Mouse (Mus musculus) midbrain, embryonic 16.5 days (tissue): ENCODE measurements around the gene Kctd3. TPM values are rescaled to one million over a fixed set of nuclear protein-coding genes. Genes with fewer than 3 reads are reported as not detected.
"Not testable (repeated sequence)": the region's sequence is repeated elsewhere in the genome, so short reads cannot be mapped to it uniquely, and the experiment has no call there.

Source experiments
- ATAC-seq: fragments of 200-750 bp; cut with Nextera tagmentation; 2 replicates; pipeline ENCODE4 v1.8.0; 2017; ENCODE audit warnings: moderate TSS enrichment
- H3K27ac ChIP-seq: fragments of 300-500 bp; sonication (generic); 2 replicates; pipeline ENCODE4 v1.5.1; 2014; ENCODE audit warnings: mild to moderate bottlenecking, low read length, mixed read lengths
- H3K27me3 ChIP-seq: fragments of 300-500 bp; sonication (generic); 2 replicates; pipeline ENCODE4 v1.6.1; 2014; ENCODE audit warnings: low read depth, low read length, mixed read lengths; ENCODE audit not compliant: control insufficient read depth, insufficient read depth
- H3K36me3 ChIP-seq: fragments of 300-500 bp; sonication (generic); 2 replicates; pipeline ENCODE4 v1.6.1; 2014; ENCODE audit warnings: mild to moderate bottlenecking, low read length, moderate library complexity, mixed read lengths; ENCODE audit not compliant: control insufficient read depth, insufficient read depth
- H3K4me1 ChIP-seq: fragments of 300-500 bp; sonication (generic); 2 replicates; pipeline ENCODE4 v1.6.1; 2014; ENCODE audit warnings: mild to moderate bottlenecking, low read length, mixed read lengths; ENCODE audit not compliant: control insufficient read depth, insufficient read depth
- H3K4me2 ChIP-seq: fragments of 300-500 bp; sonication (generic); 2 replicates; pipeline ENCODE4 v1.6.1; 2014; ENCODE audit warnings: mild to moderate bottlenecking, low read length, mixed read lengths
- H3K4me3 ChIP-seq: fragments of 300-500 bp; sonication (generic); 2 replicates; pipeline ENCODE4 v1.5.1; 2014; ENCODE audit warnings: low read depth, mild to moderate bottlenecking, low read length, moderate library complexity, mixed read lengths
- H3K9ac ChIP-seq: fragments of 300-500 bp; sonication (generic); 2 replicates; pipeline ENCODE4 v1.6.1; 2014; ENCODE audit warnings: low read depth, low read length, mixed read lengths
- H3K9me3 ChIP-seq: fragments of 300-500 bp; sonication (generic); replicated peaks from 2 replicates; pipeline ENCODE4 v1.6.1; 2014; ENCODE audit warnings: mild to moderate bottlenecking, low read length, mixed read lengths; ENCODE audit not compliant: control insufficient read depth, poor library complexity, severe bottlenecking
- WGBS: fragments of 180-500 bp; shearing (Covaris S2); extraction: QIAGEN DNeasy Blood & Tissue Kit; methylation state at CpG from one replicate; pipeline ENCODE4 v1.1.7; 2014; 5-methylcytosine and 5-hydroxymethylcytosine counted together
- polyA plus RNA-seq: library from polyadenylated mRNA; unstranded; fragments of >200 nt; fragmentation: Nextera tagmentation; extraction: Ambion mirVana; gene quantifications from 2 replicates; pipeline ENCODE4 v1.2.1, GENCODE M21; 2015

Gene Kctd3
- polyA plus RNA-seq, 1 experiment from 2014 or later = 49.6 TPM

- 85% methylated on average over 3 of the region's 3 CpGs for WGBS
- Histone ChIP-seq H3K9ac (no peak overlapping the region), H3K9me3 (no peaks in the 10 kb centered on the region), H3K27ac (no peak overlapping the region), H3K27me3 (no peaks in the 10 kb centered on the region), H3K4me3 (no peak overlapping the region), H3K4me1 (no peaks in the 10 kb centered on the region), H3K4me2 (no peak overlapping the region), H3K36me3 (no peaks in the 10 kb centered on the region)
- no peak for ATAC-seq
These were observed 39.2 kb upstream of the Kctd3 start for GRCm38 (mm10) chr1:189046831-189047230.

- H3K36me3 ChIP-seq = no peaks in the 10 kb centered on the region
- WGBS = 82% methylated on average over 3 of the region's 3 CpGs
- H3K9ac ChIP-seq = no peak overlapping the region
- no peaks in the 10 kb centered on the region for H3K4me1 ChIP-seq
- no peak overlapping the region for H3K4me2 ChIP-seq
- ATAC-seq = no peak
- H3K4me3 ChIP-seq = no peak overlapping the region
- no peaks in the 10 kb centered on the region for H3K27me3 ChIP-seq
- H3K9me3 ChIP-seq = no peaks in the 10 kb centered on the region
- no peak overlapping the region for H3K27ac ChIP-seq
These were observed 38.7 kb upstream of the Kctd3 start for GRCm38 (mm10) chr1:189046301-189046700.

GRCm38 (mm10) chr1:189041261-189041660, 33.6 kb upstream of the Kctd3 start:
- Histone ChIP-seq H3K9ac (no peak overlapping the region), H3K4me1 (no peaks in the 10 kb centered on the region), H3K4me3 (no peak overlapping the region), H3K36me3 (no peaks in the 10 kb centered on the region), H3K27ac (no peak overlapping the region), H3K9me3 (no peaks in the 10 kb centered on the region), H3K4me2 (no peak overlapping the region), H3K27me3 (no peaks in the 10 kb centered on the region)
- WGBS = 91% methylated on average over 12 of the region's 12 CpGs
- no peak for ATAC-seq

- H3K4me3 ChIP-seq = no peak overlapping the region
- 93% methylated on average over 5 of the region's 5 CpGs for WGBS
- no peak overlapping the region for H3K4me2 ChIP-seq
- H3K27ac ChIP-seq = no peak overlapping the region
- ATAC-seq = no peak
- no peaks in the 10 kb centered on the region for H3K36me3 ChIP-seq
- H3K27me3 ChIP-seq = no peaks in the 10 kb centered on the region
- H3K4me1 ChIP-seq = no peaks in the 10 kb centered on the region
- H3K9ac ChIP-seq = no peak overlapping the region
- no peaks in the 10 kb centered on the region for H3K9me3 ChIP-seq
These were observed 31.7 kb upstream of the Kctd3 start for GRCm38 (mm10) chr1:189039348-189039747.

- H3K36me3 ChIP-seq, H3K27ac ChIP-seq, H3K4me1 ChIP-seq, H3K9me3 ChIP-seq, H3K4me3 ChIP-seq, ATAC-seq, H3K9ac ChIP-seq, H3K27me3 ChIP-seq, H3K4me2 ChIP-seq: not testable (repeated sequence)
- 93% methylated on average over 2 of the region's 2 CpGs for WGBS
These were observed 25.2 kb upstream of the Kctd3 start for GRCm38 (mm10) chr1:189032817-189033216.

GRCm38 (mm10) chr1:189030975-189031374, 23.3 kb upstream of the Kctd3 start:
- no peak overlapping the region for H3K9ac ChIP-seq
- no peak overlapping the region for H3K4me3 ChIP-seq
- no peaks in the 10 kb centered on the region for H3K36me3 ChIP-seq
- ATAC-seq = no peak
- 85% methylated on average over 7 of the region's 7 CpGs for WGBS
- no peak overlapping the region for H3K27ac ChIP-seq
- no peaks in the 10 kb centered on the region for H3K9me3 ChIP-seq
- H3K4me2 ChIP-seq = no peak overlapping the region
- no peaks in the 10 kb centered on the region for H3K27me3 ChIP-seq
- H3K4me1 ChIP-seq = no peaks in the 10 kb centered on the region

GRCm38 (mm10) chr1:189028267-189028666, 20.6 kb upstream of the Kctd3 start:
- WGBS = 74% methylated on average over 1 of the region's 1 CpGs

GRCm38 (mm10) chr1:189026885-189027284, 19.2 kb upstream of the Kctd3 start:
- Histone ChIP-seq H3K9me3 (no peaks in the 10 kb centered on the region), H3K4me3 (no peak overlapping the region), H3K36me3 (no peaks in the 10 kb centered on the region), H3K9ac (no peak overlapping the region), H3K4me2 (no peak overlapping the region), H3K27me3 (no peaks in the 10 kb centered on the region), H3K27ac (no peak overlapping the region), H3K4me1 (no peaks in the 10 kb centered on the region)
- 63% methylated on average over 8 of the region's 8 CpGs for WGBS
- ATAC-seq = no peak

More at GRCm38 (mm10) chr1:189028267-189028666, 20.6 kb upstream of the Kctd3 start:
- Histone ChIP-seq H3K36me3 (no peaks in the 10 kb centered on the region), H3K27me3 (no peaks in the 10 kb centered on the region), H3K9ac (no peak overlapping the region), H3K4me1 (no peaks in the 10 kb centered on the region), H3K4me3 (no peak overlapping the region), H3K9me3 (no peaks in the 10 kb centered on the region), H3K4me2 (no peak overlapping the region), H3K27ac (no peak overlapping the region)
- ATAC-seq = no peak

GRCm38 (mm10) chr1:189023701-189024080, 16.1 kb upstream of the Kctd3 start:
- no peak overlapping the region for H3K4me2 ChIP-seq
- H3K9ac ChIP-seq = no peak overlapping the region
- H3K36me3 ChIP-seq = no peaks in the 10 kb centered on the region
- WGBS = 76% methylated on average over 1 of the region's 1 CpGs
- no peak for ATAC-seq
- no peak overlapping the region for H3K27ac ChIP-seq
- no peaks in the 10 kb centered on the region for H3K27me3 ChIP-seq
- no peak overlapping the region for H3K4me3 ChIP-seq
- H3K9me3 ChIP-seq = no peaks in the 10 kb centered on the region
- H3K4me1 ChIP-seq = no peaks in the 10 kb centered on the region
